Mouse (Mus musculus) intestine, embryonic 15.5 days (tissue): ENCODE measurements around the gene Arl3. TPM values are rescaled to one million over a fixed set of nuclear protein-coding genes. Genes with fewer than 3 reads are reported as not detected.

Source experiments
- ATAC-seq: fragments of 200-750 bp; cut with Nextera tagmentation; 2 replicates; pipeline ENCODE4 v1.8.0; 2017; ENCODE audit warnings: moderate TSS enrichment, moderate library complexity
- H3K27ac ChIP-seq: fragments of 300-500 bp; sonication (generic); 2 replicates; pipeline ENCODE4 v1.5.1; 2015; ENCODE audit warnings: mild to moderate bottlenecking, inconsistent platforms
- H3K27me3 ChIP-seq: fragments of 300-500 bp; sonication (generic); replicated peaks from 2 replicates; pipeline ENCODE4 v1.6.1; 2015; ENCODE audit warnings: inconsistent platforms
- H3K36me3 ChIP-seq: fragments of 300-500 bp; sonication (generic); 2 replicates; pipeline ENCODE4 v1.6.1; 2015; ENCODE audit warnings: inconsistent platforms
- H3K4me1 ChIP-seq: fragments of 300-500 bp; sonication (generic); replicated peaks from 2 replicates; pipeline ENCODE4 v1.6.1; 2015; ENCODE audit warnings: inconsistent platforms
- H3K4me2 ChIP-seq: fragments of 300-500 bp; sonication (generic); replicated peaks from 2 replicates; pipeline ENCODE4 v1.6.1; 2015; ENCODE audit warnings: mild to moderate bottlenecking, inconsistent platforms
- H3K4me3 ChIP-seq: fragments of 300-500 bp; sonication (generic); replicated peaks from 2 replicates; pipeline ENCODE4 v1.5.1; 2015; ENCODE audit warnings: inconsistent platforms
- H3K9ac ChIP-seq: fragments of 300-500 bp; sonication (generic); 2 replicates; pipeline ENCODE4 v1.6.1; 2015; ENCODE audit warnings: inconsistent platforms
- H3K9me3 ChIP-seq: fragments of 300-500 bp; sonication (generic); 2 replicates; pipeline ENCODE4 v1.6.1; 2016; ENCODE audit warnings: inconsistent platforms
- WGBS: fragments of 180-500 bp; shearing (Covaris S2); methylation state at CpG from one replicate; pipeline ENCODE4 v1.1.7; 2015; 5-methylcytosine and 5-hydroxymethylcytosine counted together
- polyA plus RNA-seq: library from polyadenylated mRNA; unstranded; fragments of >200 nt; fragmentation: Nextera tagmentation; extraction: Ambion mirVana; gene quantifications from 2 replicates; pipeline ENCODE4 v1.2.1, GENCODE M21; 2015

Gene Arl3
- polyA plus RNA-seq, 1 experiment from 2014 or later = 69.9 TPM

- Histone ChIP-seq H3K27ac (peak within 1 kb of the TSS; percentile 100), H3K36me3 (no peaks in the 10 kb centered on the region), H3K9me3 (no peaks in the 10 kb centered on the region), H3K4me2 (peak within 1 kb of the TSS; percentile 87), H3K9ac (peak within 1 kb of the TSS; percentile 97), H3K4me3 (peak within 1 kb of the TSS; percentile 79), H3K4me1 (peaks cover 21% of the 10 kb centered on the region), H3K27me3 (no peaks in the 10 kb centered on the region)
- under 1% methylated on average over 56 of the region's 64 CpGs for WGBS
- peak; percentile 43 for ATAC-seq
Observed at GRCm38 (mm10) chr19:46501401-46502068, 71.5 kb downstream of the Arl3 start, which contains the start of gene Trim8. Gene Trim8, plus strand, starts transcription at chr19:46501702.

- peak overlapping the region; percentile 88 for H3K9ac ChIP-seq
- H3K36me3 ChIP-seq = no peaks in the 10 kb centered on the region
- ATAC-seq = peak; percentile 13
- H3K27ac ChIP-seq = peak overlapping the region; percentile 100
- H3K9me3 ChIP-seq = no peaks in the 10 kb centered on the region
- peak overlapping the region; percentile 87 for H3K4me2 ChIP-seq
- no peaks in the 10 kb centered on the region for H3K27me3 ChIP-seq
- H3K4me3 ChIP-seq = peak overlapping the region; percentile 79
- peaks cover 14% of the 10 kb centered on the region for H3K4me1 ChIP-seq
- WGBS = under 1% methylated on average over 38 of the region's 50 CpGs
Observed at GRCm38 (mm10) chr19:46500581-46501341, 72.2 kb downstream of the Arl3 start.

- peak; percentile 80 for ATAC-seq
Observed at GRCm38 (mm10) chr19:46499836-46500580, 73.0 kb downstream of the Arl3 start.

GRCm38 (mm10) chr19:46499539-46499835 is 73.5 kb downstream of the Arl3 start:
- no peak for ATAC-seq
- Histone ChIP-seq H3K27me3 (no peaks in the 10 kb centered on the region), H3K27ac (peak overlapping the region; percentile 30; the same call in 1 of the 2 replicates), H3K9ac (no peak overlapping the region), H3K9me3 (no peaks in the 10 kb centered on the region), H3K4me1 (peaks cover 3% of the 10 kb centered on the region; the same call in 1 of the 2 replicates), H3K36me3 (no peaks in the 10 kb centered on the region), H3K4me3 (peak overlapping the region; percentile 79), H3K4me2 (peak overlapping the region; percentile 87)
- WGBS = 3% methylated on average over 3 of the region's 3 CpGs

More at GRCm38 (mm10) chr19:46499836-46500580, 73.0 kb downstream of the Arl3 start:
- Histone ChIP-seq H3K27me3 (no peaks in the 10 kb centered on the region), H3K4me2 (peak overlapping the region; percentile 87), H3K9ac (peak overlapping the region; percentile 88), H3K9me3 (no peaks in the 10 kb centered on the region), H3K4me1 (peaks cover 8% of the 10 kb centered on the region), H3K4me3 (peak overlapping the region; percentile 79), H3K27ac (peak overlapping the region; percentile 100), H3K36me3 (no peaks in the 10 kb centered on the region)
- under 1% methylated on average over 48 of the region's 52 CpGs for WGBS

GRCm38 (mm10) chr19:46497230-46497629 is 75.8 kb downstream of the Arl3 start:
- 75% methylated on average over 2 of the region's 2 CpGs for WGBS
- Histone ChIP-seq H3K4me1 (no peaks in the 10 kb centered on the region), H3K27me3 (no peaks in the 10 kb centered on the region), H3K9ac (no peak overlapping the region), H3K9me3 (no peaks in the 10 kb centered on the region), H3K36me3 (no peaks in the 10 kb centered on the region), H3K27ac (no peak overlapping the region), H3K4me2 (no peak overlapping the region), H3K4me3 (no peak overlapping the region)
- ATAC-seq = no peak

- H3K9ac ChIP-seq = no peak overlapping the region
- no peak for ATAC-seq
- no peak overlapping the region for H3K27ac ChIP-seq
- H3K36me3 ChIP-seq = no peaks in the 10 kb centered on the region
- H3K27me3 ChIP-seq = no peaks in the 10 kb centered on the region
- WGBS = 78% methylated on average over 8 of the region's 8 CpGs
- H3K4me2 ChIP-seq = no peak overlapping the region
- H3K4me3 ChIP-seq = no peak overlapping the region
- no peaks in the 10 kb centered on the region for H3K4me1 ChIP-seq
- H3K9me3 ChIP-seq = no peaks in the 10 kb centered on the region
Observed at GRCm38 (mm10) chr19:46495136-46495535, 77.9 kb downstream of the Arl3 start.

GRCm38 (mm10) chr19:46490634-46491033 is 82.4 kb downstream of the Arl3 start:
- WGBS = 16% methylated on average over 2 of the region's 2 CpGs
- H3K4me1 ChIP-seq = peaks cover 5% of the 10 kb centered on the region; the same call in 1 of the 2 replicates
- no peak overlapping the region for H3K9ac ChIP-seq
- no peaks in the 10 kb centered on the region for H3K36me3 ChIP-seq
- no peaks in the 10 kb centered on the region for H3K9me3 ChIP-seq
- H3K27ac ChIP-seq = no peak overlapping the region
- no peak overlapping the region for H3K4me2 ChIP-seq
- 0 out of 2 replicates have a peak, but pooled peaks have one; percentile 35 for ATAC-seq
- H3K4me3 ChIP-seq = no peak overlapping the region
- no peaks in the 10 kb centered on the region for H3K27me3 ChIP-seq

- no peaks in the 10 kb centered on the region for H3K36me3 ChIP-seq
- H3K9ac ChIP-seq = no peak overlapping the region
- H3K4me2 ChIP-seq = no peak overlapping the region
- H3K9me3 ChIP-seq = no peaks in the 10 kb centered on the region
- peaks cover 13% of the 10 kb centered on the region; the same call in 1 of the 2 replicates for H3K4me1 ChIP-seq
- H3K27ac ChIP-seq = no peak overlapping the region
- WGBS = 95% methylated on average over 1 of the region's 1 CpGs
- no peaks in the 10 kb centered on the region for H3K27me3 ChIP-seq
- ATAC-seq = no peak
- no peak overlapping the region for H3K4me3 ChIP-seq
Observed at GRCm38 (mm10) chr19:46489448-46489847, 83.5 kb downstream of the Arl3 start.

- peaks cover 36% of the 10 kb centered on the region for H3K4me1 ChIP-seq
Observed at GRCm38 (mm10) chr19:46486709-46487108, 86.3 kb downstream of the Arl3 start.

GRCm38 (mm10) chr19:46485847-46486246 is 87.2 kb downstream of the Arl3 start:
- 51% methylated on average over 9 of the region's 9 CpGs for WGBS
- Histone ChIP-seq H3K36me3 (no peaks in the 10 kb centered on the region), H3K4me3 (no peak overlapping the region), H3K9ac (no peak overlapping the region), H3K9me3 (no peaks in the 10 kb centered on the region), H3K4me1 (peaks cover 45% of the 10 kb centered on the region), H3K4me2 (peak overlapping the region; percentile 15; the same call in 1 of the 2 replicates), H3K27me3 (no peaks in the 10 kb centered on the region), H3K27ac (peak overlapping the region; percentile 75)
- ATAC-seq = peak; percentile 71

More at GRCm38 (mm10) chr19:46486709-46487108, 86.3 kb downstream of the Arl3 start:
- H3K27me3 ChIP-seq = no peaks in the 10 kb centered on the region
- no peak overlapping the region for H3K4me3 ChIP-seq
- H3K4me2 ChIP-seq = no peak overlapping the region
- ATAC-seq = no peak
- 56% methylated on average over 2 of the region's 2 CpGs for WGBS
- no peaks in the 10 kb centered on the region for H3K9me3 ChIP-seq
- no peaks in the 10 kb centered on the region for H3K36me3 ChIP-seq
- no peak overlapping the region for H3K27ac ChIP-seq
- no peak overlapping the region for H3K9ac ChIP-seq

GRCm38 (mm10) chr19:46484518-46484917 is 88.5 kb downstream of the Arl3 start:
- no peak overlapping the region for H3K4me3 ChIP-seq
- no peak overlapping the region for H3K27ac ChIP-seq
- no peak overlapping the region for H3K9ac ChIP-seq
- 67% methylated on average over 5 of the region's 5 CpGs for whole genome bisulfite sequencing
- no peaks in the 10 kb centered on the region for H3K9me3 ChIP-seq
- no peak overlapping the region for H3K4me2 ChIP-seq
- H3K27me3 ChIP-seq = no peaks in the 10 kb centered on the region
- no peaks in the 10 kb centered on the region for H3K36me3 ChIP-seq
- ATAC-seq = no peak
- peaks cover 46% of the 10 kb centered on the region for H3K4me1 ChIP-seq
